Mouse (Mus musculus) heart, embryonic 13.5 days (tissue): ENCODE results near the gene Rps15. TPM values are rescaled to one million over a fixed set of nuclear protein-coding genes. Genes with fewer than 3 reads are reported as not detected.

Experiments used
- ATAC-seq: fragments of 200-750 bp; cut with Nextera tagmentation; 2 replicates; pipeline ENCODE4 v1.8.0; 2017; ENCODE audit warnings: moderate TSS enrichment; ENCODE audit not compliant: insufficient number of reproducible peaks, low FRiP score, low TSS enrichment; ENCODE audit errors: extremely low read depth
- H3K27ac ChIP-seq: fragments of 300-500 bp; sonication (generic); replicated peaks from 2 replicates; pipeline ENCODE4 v1.5.1; 2015; ENCODE audit warnings: moderate library complexity, mild to moderate bottlenecking, inconsistent platforms
- H3K27me3 ChIP-seq: fragments of 300-500 bp; sonication (generic); replicated peaks from 2 replicates; pipeline ENCODE4 v1.6.1; 2015; ENCODE audit warnings: mild to moderate bottlenecking, inconsistent platforms
- H3K36me3 ChIP-seq: fragments of 300-500 bp; sonication (generic); 2 replicates; pipeline ENCODE4 v1.6.1; 2015; ENCODE audit warnings: mild to moderate bottlenecking, inconsistent platforms
- H3K4me1 ChIP-seq: fragments of 300-500 bp; sonication (generic); 2 replicates; pipeline ENCODE4 v1.6.1; 2015; ENCODE audit warnings: inconsistent platforms
- H3K4me2 ChIP-seq: fragments of 300-500 bp; sonication (generic); 2 replicates; pipeline ENCODE4 v1.6.1; 2015; ENCODE audit warnings: inconsistent platforms, mild to moderate bottlenecking, moderate library complexity
- H3K4me3 ChIP-seq: fragments of 300-500 bp; sonication (generic); 2 replicates; pipeline ENCODE4 v1.5.1; 2015; ENCODE audit warnings: moderate library complexity, mild to moderate bottlenecking, inconsistent platforms
- H3K9ac ChIP-seq: fragments of 300-500 bp; sonication (generic); 2 replicates; pipeline ENCODE4 v1.6.1; 2015; ENCODE audit warnings: inconsistent platforms, mild to moderate bottlenecking, moderate library complexity
- H3K9me3 ChIP-seq: fragments of 300-500 bp; sonication (generic); 2 replicates; pipeline ENCODE4 v1.6.1; 2016; ENCODE audit warnings: inconsistent platforms
- WGBS: fragments of 180-500 bp; shearing (Covaris S2); methylation state at CpG from one replicate; pipeline ENCODE4 v1.1.7; 2015; ENCODE audit warnings: mixed read lengths; 5-methylcytosine and 5-hydroxymethylcytosine counted together
- polyA plus RNA-seq: library from polyadenylated mRNA; unstranded; fragments of >200 nt; fragmentation: Nextera tagmentation; extraction: Ambion mirVana; gene quantifications from 2 replicates; pipeline ENCODE4 v1.2.1, GENCODE M21; 2015

Rps15 gene
- polyA plus RNA-seq, 1 experiment from 2014 or later = 621 TPM

- Histone ChIP-seq H3K9me3 (no peaks in the 10 kb centered on the region), H3K4me3 (no peak overlapping the region), H3K9ac (no peak overlapping the region), H3K36me3 (peaks cover 21% of the 10 kb centered on the region), H3K27ac (no peak overlapping the region), H3K4me2 (no peak overlapping the region), H3K27me3 (peaks cover 36% of the 10 kb centered on the region), H3K4me1 (peaks cover 46% of the 10 kb centered on the region)
- ATAC-seq = no peak
- WGBS = 40% methylated on average over 7 of the region's 7 CpGs
Measured at GRCm38 (mm10) chr10:80294788-80295303, 2.6 kb downstream of the Rps15 start.

- Histone ChIP-seq H3K27me3 (peaks cover 45% of the 10 kb centered on the region), H3K4me1 (peaks cover 46% of the 10 kb centered on the region), H3K27ac (no peak within 1 kb of the TSS), H3K4me2 (peak within 1 kb of the TSS; percentile 78), H3K4me3 (peak within 1 kb of the TSS; percentile 54), H3K9me3 (no peaks in the 10 kb centered on the region), H3K36me3 (peaks cover 21% of the 10 kb centered on the region), H3K9ac (peak within 1 kb of the TSS; percentile 78)
- no peak for ATAC-seq
- whole genome bisulfite sequencing = 1% methylated on average over 26 of the region's 26 CpGs
Measured at GRCm38 (mm10) chr10:80295618-80296425, 3.6 kb downstream of the Rps15 start, which contains the start of gene Apc2. Gene Apc2, plus strand, starts transcription at chr10:80295977.

DNA sequence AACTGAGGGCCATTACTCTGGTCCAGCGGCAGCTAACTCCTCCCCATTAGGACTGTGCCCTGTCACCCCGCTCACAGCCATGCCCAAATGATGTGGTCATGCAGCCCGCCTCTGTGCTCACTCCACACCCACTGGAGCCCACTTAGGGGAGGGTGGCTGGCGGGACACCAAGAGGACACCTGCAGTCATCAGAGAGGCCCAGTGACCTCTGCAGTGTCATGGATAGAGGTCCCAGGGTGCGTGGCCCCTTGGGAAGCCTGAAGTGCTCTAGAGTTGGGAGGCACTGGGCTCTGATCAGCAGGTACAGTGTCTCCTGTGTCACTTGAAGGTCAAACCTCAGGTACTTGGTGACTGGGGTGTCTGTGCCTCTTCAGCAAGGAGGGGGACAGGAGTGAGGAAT is 4.6 kb downstream of the Rps15 start:
- Histone ChIP-seq H3K4me1 (peaks cover 47% of the 10 kb centered on the region), H3K4me2 (peak overlapping the region; percentile 78), H3K27ac (no peak overlapping the region), H3K9ac (0 out of 2 replicates have a peak overlapping the region, but pooled peaks have one; percentile 78), H3K9me3 (no peaks in the 10 kb centered on the region), H3K36me3 (peaks cover 21% of the 10 kb centered on the region), H3K4me3 (no peak overlapping the region), H3K27me3 (peaks cover 55% of the 10 kb centered on the region)
- no peak for ATAC-seq
- WGBS = 66% methylated on average over 5 of the region's 5 CpGs

- Histone ChIP-seq H3K9me3 (no peaks in the 10 kb centered on the region), H3K9ac (peak overlapping the region; percentile 8; the same call in 1 of the 2 replicates), H3K4me2 (no peak overlapping the region), H3K4me1 (peaks cover 53% of the 10 kb centered on the region), H3K4me3 (no peak overlapping the region), H3K36me3 (peaks cover 21% of the 10 kb centered on the region), H3K27me3 (peaks cover 63% of the 10 kb centered on the region), H3K27ac (no peak overlapping the region)
- 50% methylated on average over 8 of the region's 8 CpGs for WGBS
- ATAC-seq = no peak
Measured at GRCm38 (mm10) chr10:80297526-80298133, 5.4 kb downstream of the Rps15 start.

DNA sequence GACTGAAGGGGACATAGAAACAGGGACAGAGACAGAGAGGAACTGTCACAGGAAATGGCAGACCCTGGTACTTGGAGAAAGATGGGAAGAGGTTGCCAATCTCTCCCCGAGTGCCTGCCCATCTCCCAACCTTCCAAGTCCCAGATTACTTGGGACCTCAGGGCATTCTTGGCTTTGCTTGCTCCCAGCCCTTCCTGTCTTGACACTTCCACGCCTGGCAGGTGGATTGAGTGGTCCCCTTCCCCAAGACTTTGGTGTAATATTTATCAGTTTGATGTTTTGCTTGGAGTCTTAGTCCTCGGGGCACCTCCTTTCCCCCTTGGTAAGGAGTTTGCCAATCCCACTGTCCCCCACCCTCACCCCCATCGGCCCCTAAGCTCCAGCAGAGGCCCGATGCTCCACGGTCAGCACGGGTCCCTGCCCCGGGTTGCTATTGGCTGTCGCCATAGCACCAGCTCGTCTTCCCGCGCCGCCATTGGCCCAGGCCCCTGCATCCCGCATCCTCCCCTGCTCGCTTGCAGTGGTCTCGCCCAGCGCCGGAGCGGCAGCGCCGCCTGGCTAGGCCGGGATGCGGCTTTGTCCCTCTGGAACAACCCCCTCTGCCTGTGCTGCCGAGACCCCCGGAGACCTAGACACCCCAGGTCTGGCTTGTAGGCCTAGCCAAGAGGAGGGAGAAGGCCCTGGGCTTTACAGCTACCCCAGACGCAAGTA is 6.5 kb downstream of the Rps15 start:
- no peak for ATAC-seq
- Histone ChIP-seq H3K36me3 (peaks cover 14% of the 10 kb centered on the region), H3K4me2 (peak overlapping the region; percentile 24), H3K27me3 (peaks cover 73% of the 10 kb centered on the region), H3K4me3 (peak overlapping the region; percentile 23), H3K4me1 (peaks cover 47% of the 10 kb centered on the region), H3K27ac (no peak overlapping the region), H3K9me3 (no peaks in the 10 kb centered on the region), H3K9ac (peak overlapping the region; percentile 40; the same call in 1 of the 2 replicates)
- WGBS = 4% methylated on average over 26 of the region's 26 CpGs

- H3K4me3 ChIP-seq = peak overlapping the region; percentile 23
- H3K27ac ChIP-seq = no peak overlapping the region
- peaks cover 79% of the 10 kb centered on the region for H3K27me3 ChIP-seq
- H3K9ac ChIP-seq = peak overlapping the region; percentile 40; the same call in 1 of the 2 replicates
- ATAC-seq = no peak
- peaks cover 41% of the 10 kb centered on the region for H3K4me1 ChIP-seq
- H3K4me2 ChIP-seq = peak overlapping the region; percentile 24
- peaks cover 8% of the 10 kb centered on the region for H3K36me3 ChIP-seq
- 14% methylated on average over 14 of the region's 15 CpGs for WGBS
- H3K9me3 ChIP-seq = no peaks in the 10 kb centered on the region
Measured at GRCm38 (mm10) chr10:80299301-80299700, 7.0 kb downstream of the Rps15 start.

GRCm38 (mm10) chr10:80299824-80300223 is 7.6 kb downstream of the Rps15 start:
- H3K9me3 ChIP-seq = no peaks in the 10 kb centered on the region
- 46% methylated on average over 10 of the region's 10 CpGs for WGBS
- no peak overlapping the region for H3K4me3 ChIP-seq
- H3K4me1 ChIP-seq = peaks cover 39% of the 10 kb centered on the region
- peaks cover 84% of the 10 kb centered on the region for H3K27me3 ChIP-seq
- no peak overlapping the region for H3K9ac ChIP-seq
- no peak for ATAC-seq
- H3K4me2 ChIP-seq = no peak overlapping the region
- H3K36me3 ChIP-seq = peaks cover 3% of the 10 kb centered on the region
- no peak overlapping the region for H3K27ac ChIP-seq

DNA sequence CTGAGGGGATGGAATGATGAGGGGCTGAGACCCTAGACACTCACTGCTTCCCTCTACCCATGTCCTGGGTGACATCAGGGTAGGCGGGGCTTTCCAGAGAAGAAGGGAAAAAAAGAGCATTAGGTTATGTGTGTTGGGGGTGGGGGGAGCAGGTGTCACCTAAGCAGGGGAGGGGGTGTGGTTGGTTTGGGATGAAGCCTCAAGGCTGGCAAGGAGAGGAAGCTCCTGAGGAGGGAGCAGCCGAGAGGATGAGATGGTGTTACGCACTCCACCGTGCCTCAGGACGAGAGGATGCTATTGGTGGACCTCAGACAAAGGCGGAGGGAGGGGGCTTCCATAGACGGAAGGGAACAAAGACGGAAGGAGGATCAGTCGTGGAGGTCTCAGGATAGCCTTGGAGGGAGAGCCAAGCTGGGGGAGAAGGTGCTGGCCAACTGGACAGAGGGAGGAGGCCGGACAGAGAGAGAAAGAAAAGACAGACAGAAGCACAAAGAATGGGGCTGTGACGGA is 8.5 kb downstream of the Rps15 start:
- Histone ChIP-seq H3K27ac (no peak overlapping the region), H3K4me1 (peaks cover 35% of the 10 kb centered on the region), H3K9ac (no peak overlapping the region), H3K27me3 (peaks cover 93% of the 10 kb centered on the region), H3K4me3 (no peak overlapping the region), H3K4me2 (no peak overlapping the region), H3K9me3 (no peaks in the 10 kb centered on the region), H3K36me3 (no peaks in the 10 kb centered on the region)
- no peak for ATAC-seq
- WGBS = 31% methylated on average over 11 of the region's 11 CpGs

GRCm38 (mm10) chr10:80301256-80302081 is 9.2 kb downstream of the Rps15 start:
- H3K9ac ChIP-seq = no peak overlapping the region
- ATAC-seq = no peak
- H3K27me3 ChIP-seq = peaks cover 99% of the 10 kb centered on the region
- no peaks in the 10 kb centered on the region for H3K9me3 ChIP-seq
- H3K36me3 ChIP-seq = no peaks in the 10 kb centered on the region
- H3K4me1 ChIP-seq = peaks cover 28% of the 10 kb centered on the region
- no peak overlapping the region for H3K27ac ChIP-seq
- H3K4me3 ChIP-seq = no peak overlapping the region
- peak overlapping the region; percentile 35; the same call in 1 of the 2 replicates for H3K4me2 ChIP-seq
- whole genome bisulfite sequencing = 70% methylated on average over 10 of the region's 10 CpGs

DNA sequence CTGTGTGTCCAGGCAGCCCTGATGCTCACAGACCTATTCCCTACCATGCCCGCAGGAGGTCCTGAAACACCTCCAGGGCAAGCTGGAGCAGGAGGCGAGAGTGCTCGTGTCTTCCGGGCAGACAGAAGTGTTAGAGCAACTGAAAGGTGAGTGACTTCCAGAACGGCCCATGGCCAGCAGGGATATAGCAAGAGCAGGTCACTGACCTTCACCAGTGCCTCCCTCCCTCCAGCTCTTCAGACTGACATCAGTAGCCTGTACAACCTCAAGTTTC is 9.8 kb downstream of the Rps15 start:
- Histone ChIP-seq H3K27me3 (peaks cover 99% of the 10 kb centered on the region), H3K27ac (peak overlapping the region; percentile 36; the same call in 1 of the 2 replicates), H3K4me1 (peaks cover 23% of the 10 kb centered on the region), H3K36me3 (no peaks in the 10 kb centered on the region), H3K9me3 (no peaks in the 10 kb centered on the region), H3K4me3 (peak overlapping the region; percentile 16; the same call in 1 of the 2 replicates), H3K4me2 (peak overlapping the region; percentile 35), H3K9ac (0 out of 2 replicates have a peak overlapping the region, but pooled peaks have one; percentile 14)
- WGBS = 49% methylated on average over 5 of the region's 5 CpGs
- ATAC-seq = no peak
